Mouse (Mus musculus) ES-E14 (cell line): ENCODE measurements around the gene Cpb2. TPM values are rescaled to one million over a fixed set of nuclear protein-coding genes. Genes with fewer than 3 reads are reported as not detected.

Source experiments
- DNase-seq: peaks from one replicate; pipeline ENCODE4 v3.0.0-alpha.2; 2013; ENCODE audit warnings: low read depth, low spot score
- H3K27ac ChIP-seq: 2 replicates; pipeline ENCODE4 v1.5.1; 2012; ENCODE audit warnings: low read depth, mild to moderate bottlenecking, low read length, moderate library complexity, mixed read lengths; ENCODE audit not compliant: poor library complexity, insufficient read depth, severe bottlenecking
- H3K36me3 ChIP-seq: 2 replicates; pipeline ENCODE4 v1.6.1; 2012; ENCODE audit warnings: mild to moderate bottlenecking, low read length, moderate library complexity, mixed read lengths; ENCODE audit not compliant: control insufficient read depth, poor library complexity, insufficient read depth, severe bottlenecking
- H3K4me1 ChIP-seq, 2 experiments: fragments of 150-350 bp in 1 of 2; sonication (generic) in 1 of 2; 2 replicates each; pipeline ENCODE4 v1.6.1; 2012; ENCODE audit warnings: low read length in 2 of 2, mild to moderate bottlenecking in 1 of 2, mixed read lengths in 1 of 2; ENCODE audit not compliant: control insufficient read depth in 2 of 2, insufficient read depth in 2 of 2, poor library complexity in 1 of 2
- H3K4me3 ChIP-seq, 2 experiments: fragments of 150-350 bp in 1 of 2; sonication (generic) in 1 of 2; 2 replicates each; pipeline ENCODE4 v1.5.1; 2012; ENCODE audit warnings: low read length in 2 of 2, low read depth in 1 of 2, mild to moderate bottlenecking in 1 of 2, mixed read lengths in 1 of 2; ENCODE audit not compliant: insufficient read depth in 1 of 2, poor library complexity in 1 of 2, severe bottlenecking in 1 of 2
- H3K9ac ChIP-seq: 2 replicates; pipeline ENCODE4 v1.6.1; 2012; ENCODE audit warnings: low read depth, mild to moderate bottlenecking, low read length, mixed read lengths; ENCODE audit not compliant: poor library complexity, insufficient read depth, severe bottlenecking
- H3K9me3 ChIP-seq: fragments of 150-350 bp; sonication (generic); 2 replicates; pipeline ENCODE4 v1.6.1; 2012; ENCODE audit warnings: low read depth, mild to moderate bottlenecking, low read length; ENCODE audit not compliant: control insufficient read depth, insufficient read depth
- CHD2 ChIP-seq: IDR thresholded peaks from 2 replicates; pipeline ENCODE4 v1.6.1; 2014; ENCODE audit warnings: mild to moderate bottlenecking, low read depth, low read length, inconsistent platforms
- HCFC1 ChIP-seq: IDR thresholded peaks from 2 replicates; pipeline ENCODE4 v1.6.1; 2012; ENCODE audit warnings: low read length, inconsistent platforms, borderline replicate concordance; ENCODE audit not compliant: insufficient read depth
- MAFK ChIP-seq: IDR thresholded peaks from 2 replicates; pipeline ENCODE4 v1.6.1; 2014; ENCODE audit warnings: mild to moderate bottlenecking, low read depth, low read length, inconsistent platforms; ENCODE audit not compliant: insufficient read depth
- ZC3H11A ChIP-seq: IDR thresholded peaks from 2 replicates; pipeline ENCODE4 v1.6.1; 2012; ENCODE audit warnings: low read depth, mild to moderate bottlenecking, inconsistent platforms, low read length, borderline replicate concordance
- ZNF384 ChIP-seq: IDR thresholded peaks from 2 replicates; pipeline ENCODE4 v1.6.1; 2012; ENCODE audit warnings: low read depth, low read length, inconsistent platforms
- in situ Hi-C, 2 experiments: fragments of 600-800 bp; cut with MboI; formaldehyde crosslinking; loops; one replicate each; pipeline ENCODE4 v1.15.1; 2025; ENCODE audit warnings: low sequenced_read_pairs in 2 of 2, inconsistent platforms in 1 of 2; ENCODE audit not compliant: unreplicated experiment in 2 of 2
- total RNA-seq: library from RNA; depleted of rRNA; stranded (reverse); fragments of 300-350 nt; gene quantifications from 2 replicates; pipeline ENCODE4 v1.2.3, GENCODE M21; 2012

Gene Cpb2
- total RNA-seq, 1 experiment: 0.80 TPM

DNA sequence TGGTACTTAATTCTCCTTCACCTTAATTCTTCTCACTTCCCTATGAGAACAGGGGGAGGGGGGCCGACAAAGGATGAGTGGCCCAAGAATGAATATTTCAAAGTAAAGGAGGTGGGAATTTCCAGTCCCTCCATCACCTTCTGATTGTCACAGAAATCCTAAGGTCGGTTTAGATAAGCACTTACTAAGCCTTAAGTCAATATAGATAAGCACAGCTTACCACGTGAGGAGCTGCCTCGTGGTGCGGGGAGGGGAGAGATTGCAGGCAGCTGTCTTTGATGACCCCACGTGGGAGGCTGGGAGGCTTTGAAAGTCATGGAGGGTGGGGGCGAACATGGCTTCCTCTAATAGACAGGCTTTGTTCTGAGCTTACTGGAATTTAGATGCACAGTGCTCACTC, 44.4 kb upstream of the Cpb2 start:
- in situ Hi-C loops: no loop called here
- Histone ChIP-seq H3K9ac (no peak overlapping the region), H3K36me3 (no peaks in the 10 kb centered on the region), H3K27ac (no peak overlapping the region), H3K4me1 (no peaks in the 10 kb centered on the region), H3K9me3 (no peaks in the 10 kb centered on the region), H3K4me3 (no peak overlapping the region)
- TF ChIP-seq HCFC1: no peak
- no peak for TF ChIP-seq MAFK
- no peak for TF ChIP-seq CHD2
- TF ChIP-seq ZNF384: no peak
- TF ChIP-seq ZC3H11A: no peak
- no peak for DNase-seq

DNA sequence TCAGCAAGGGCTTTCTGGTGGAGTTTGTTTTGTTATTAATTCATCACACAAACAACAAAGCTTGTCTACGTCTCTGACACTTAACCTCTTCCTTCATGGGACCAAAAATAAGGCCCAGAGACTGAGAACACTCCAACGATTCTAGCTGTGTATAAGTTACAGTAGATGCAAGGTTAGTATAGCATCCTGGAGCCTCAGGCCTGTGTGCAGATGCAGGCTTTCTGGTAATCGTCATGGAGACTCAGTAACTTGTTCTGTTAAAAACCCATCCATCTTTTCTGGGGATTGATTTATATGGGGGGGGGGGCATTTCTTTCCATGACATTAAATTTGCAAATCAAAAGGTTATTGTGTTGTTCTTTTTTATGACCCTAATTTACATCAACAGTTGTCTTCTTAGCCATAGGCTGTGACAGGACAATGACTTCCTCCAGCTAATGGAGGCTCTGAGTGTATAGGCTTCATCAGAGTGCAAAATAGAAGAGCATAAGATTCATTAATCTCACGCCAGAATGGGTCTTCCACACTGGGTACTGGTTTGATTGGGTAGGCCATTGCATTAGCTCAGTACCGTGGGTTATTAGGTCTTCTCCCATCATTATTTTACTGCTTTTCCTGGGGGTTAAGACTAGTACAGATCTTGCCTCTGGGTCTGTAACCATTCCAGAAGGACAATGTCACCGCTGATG, 36.6 kb upstream of the Cpb2 start:
- no peak for DNase-seq
- Histone ChIP-seq H3K4me1 (no peaks in the 10 kb centered on the region), H3K9me3 (no peaks in the 10 kb centered on the region), H3K9ac (no peak overlapping the region), H3K36me3 (no peaks in the 10 kb centered on the region), H3K27ac (no peak overlapping the region), H3K4me3 (no peak overlapping the region)
- in situ Hi-C loops: no loop called here
- no peak for TF ChIP-seq HCFC1
- no peak for TF ChIP-seq CHD2
- TF ChIP-seq ZNF384: no peak
- TF ChIP-seq MAFK: no peak
- no peak for TF ChIP-seq ZC3H11A

DNA sequence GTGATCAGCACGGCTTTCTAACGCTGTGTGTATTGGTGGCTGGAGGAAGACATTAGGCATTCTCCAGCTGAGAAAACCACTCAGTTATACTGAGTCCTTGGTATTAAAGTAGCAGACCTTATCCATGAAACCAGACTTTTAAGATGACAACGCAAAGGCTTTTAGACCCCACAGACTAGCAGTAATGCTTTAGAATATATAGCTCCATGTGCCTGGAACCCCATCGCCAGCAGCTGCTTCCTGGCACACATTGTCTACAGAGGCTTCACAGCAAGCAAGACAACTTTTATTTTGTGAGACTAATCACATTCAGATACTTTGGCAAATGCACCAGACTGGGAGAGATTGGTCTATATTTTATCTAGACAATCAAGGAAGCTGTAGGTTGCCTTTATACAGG, 35.8 kb upstream of the Cpb2 start:
- H3K4me3 ChIP-seq: no peak overlapping the region
- no peaks in the 10 kb centered on the region for H3K36me3 ChIP-seq
- no peak for DNase-seq
- in situ Hi-C loops: no loop called here
- no peak overlapping the region for H3K9ac ChIP-seq
- TF ChIP-seq ZC3H11A (no peak), ZNF384 (no peak), HCFC1 (no peak), CHD2 (no peak)
- H3K4me1 ChIP-seq: no peaks in the 10 kb centered on the region
- H3K9me3 ChIP-seq: no peaks in the 10 kb centered on the region
- H3K27ac ChIP-seq: no peak overlapping the region

DNA sequence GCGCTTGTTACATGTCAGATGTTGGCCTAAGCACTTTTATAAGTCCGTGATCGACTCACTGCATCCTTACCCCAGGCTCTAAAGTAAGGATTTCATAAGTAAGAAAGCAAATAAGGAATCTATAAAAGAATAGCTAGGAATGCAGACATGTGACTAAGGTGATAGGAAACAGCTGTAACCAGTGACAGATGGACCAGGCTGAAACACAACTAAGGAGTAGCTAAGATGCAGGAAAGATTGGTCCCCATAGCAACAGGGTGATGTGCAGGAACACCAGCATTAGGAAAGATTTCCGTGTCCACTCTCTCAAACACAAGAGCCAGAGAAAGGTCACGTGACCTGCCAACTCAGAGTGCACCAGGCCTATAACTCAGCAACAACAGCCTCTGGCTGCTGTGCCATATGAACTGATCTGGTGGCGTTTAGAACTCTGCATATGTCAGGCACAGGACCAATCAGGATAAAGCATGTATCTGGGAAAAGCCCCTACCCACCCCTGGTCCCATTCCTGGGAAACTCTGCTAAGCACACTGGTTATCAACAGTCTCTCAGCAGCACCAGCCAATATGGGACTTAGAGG, 33.4 kb upstream of the Cpb2 start:
- Histone ChIP-seq H3K36me3 (no peaks in the 10 kb centered on the region), H3K9me3 (no peaks in the 10 kb centered on the region), H3K9ac (no peak overlapping the region), H3K4me3 (no peak overlapping the region), H3K27ac (no peak overlapping the region), H3K4me1 (no peaks in the 10 kb centered on the region)
- DNase-seq: no peak
- no peak for TF ChIP-seq ZC3H11A
- TF ChIP-seq MAFK: no peak
- TF ChIP-seq HCFC1: no peak
- TF ChIP-seq ZNF384: no peak
- TF ChIP-seq CHD2: no peak
- in situ Hi-C loops: no loop called here
